Mouse (Mus musculus) heart, postnatal 14 days (tissue): ENCODE results near the gene Nhlrc2. TPM values are rescaled to one million over a fixed set of nuclear protein-coding genes. Genes with fewer than 3 reads are reported as not detected.
"Not testable (repeated sequence)": the region's sequence is repeated elsewhere in the genome, so short reads cannot be mapped to it uniquely, and the experiment has no call there.

Source experiments
- DNase-seq, 2 experiments: peaks; one replicate each; pipeline ENCODE4 v3.0.0; 2021 to 2022
- intact Hi-C: fragments of 180-260 bp; cut with DNase I; formaldehyde crosslinking; loops from one replicate; pipeline ENCODE4 v1.15.1; 2025
- long read RNA-seq, 2 experiments: library from polyadenylated mRNA; stranded (forward); transcript quantifications; one replicate each; pipeline ENCODE4 v2.0.0; 2021
- total RNA-seq, 2 experiments: library from RNA; stranded (reverse); gene quantifications; 2 replicates each; pipeline ENCODE4 v1.2.3; 2021

The Nhlrc2 gene
- total RNA-seq: 10 to 100 TPM; 24.4 to 25.1 TPM
- long read RNA-seq, experiment 1, full-length matches to known transcripts: 12 of 21 reads
- long read RNA-seq, experiment 1, partial matches to known transcripts: 3 of 21 reads
- long read RNA-seq, experiment 1, other reads (novel, unspliced or antisense): 6 of 21 reads
- long read RNA-seq, experiment 2, full-length matches to known transcripts: 4 of 15 reads
- long read RNA-seq, experiment 2, partial matches to known transcripts: 3 of 15 reads
- long read RNA-seq, experiment 2, other reads (novel, unspliced or antisense): 8 of 15 reads

GRCm38 (mm10) chr19:56548230-56549032 lies at the start of gene Nhlrc2:
Gene Nhlrc2, plus strand, starts transcription at chr19:56548261.
- intact Hi-C loops: no loop called here

DNA sequence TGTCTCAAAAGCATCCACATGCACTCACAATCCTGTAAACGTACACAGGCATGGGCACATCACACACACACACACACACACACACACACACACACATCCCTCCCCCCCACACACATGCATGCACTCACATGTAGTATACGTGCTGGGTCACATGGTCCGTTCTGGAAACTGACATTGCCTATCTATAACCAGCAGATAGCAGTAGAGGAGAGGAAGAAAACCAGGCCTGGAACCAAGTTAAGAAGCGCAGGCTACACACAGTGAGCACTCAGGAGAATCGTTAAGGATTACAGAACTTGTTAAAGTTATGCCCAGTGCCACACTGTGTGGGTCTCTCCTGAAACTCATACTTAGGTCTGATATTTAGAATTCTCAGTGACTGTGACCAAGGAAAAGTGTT lies 45.0 kb upstream of the Nhlrc2 start:
- DNase-seq, intact Hi-C loops: not testable (repeated sequence)

More at GRCm38 (mm10) chr19:56548230-56549032, at the start of gene Nhlrc2:
- peak; percentile 89 to 91 for DNase-seq

DNA sequence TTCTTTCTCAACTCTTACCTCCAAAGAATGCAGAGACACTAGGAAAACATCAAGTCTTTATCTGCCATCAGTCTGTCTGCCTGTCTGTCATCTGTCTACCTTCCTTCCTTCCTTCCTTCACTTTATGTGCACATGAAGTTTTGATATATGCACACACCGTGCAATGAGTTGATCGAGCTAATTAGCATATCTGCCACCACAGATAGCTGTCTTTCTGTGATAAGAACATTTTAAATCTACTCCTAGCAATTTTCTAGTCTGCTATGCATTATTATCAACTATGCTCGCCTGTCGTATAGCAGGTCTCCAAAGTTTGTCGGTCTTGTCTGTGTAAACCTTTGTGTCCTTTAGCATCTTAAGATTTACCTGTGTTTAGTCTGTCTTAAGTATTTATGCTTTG lies 44.5 kb upstream of the Nhlrc2 start:
- DNase-seq, intact Hi-C loops: not testable (repeated sequence)

- intact Hi-C loops, DNase-seq: not testable (repeated sequence)
Measured at GRCm38 (mm10) chr19:56511207-56511606, 36.9 kb upstream of the Nhlrc2 start.

- intact Hi-C loops, DNase-seq: not testable (repeated sequence)
Measured at GRCm38 (mm10) chr19:56513527-56513926, 34.5 kb upstream of the Nhlrc2 start.

DNA sequence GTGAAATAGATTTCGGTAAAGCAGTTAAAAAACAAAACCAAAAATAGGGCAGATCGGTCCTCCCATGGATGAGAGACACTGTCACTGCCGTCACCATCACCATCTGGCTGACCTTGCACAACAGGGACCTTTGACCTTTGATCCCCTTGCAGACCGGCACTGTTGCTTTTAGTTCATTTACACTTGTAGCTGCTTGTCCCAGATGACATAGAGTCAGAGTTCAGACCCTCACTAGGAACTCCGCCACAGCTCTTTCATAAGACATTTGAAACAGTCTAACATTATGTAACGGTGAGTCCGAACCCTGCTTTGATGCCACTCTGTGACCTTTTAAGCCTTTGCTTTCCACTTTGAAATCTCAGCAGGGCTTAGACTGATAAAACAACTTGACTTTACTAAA lies 28.7 kb upstream of the Nhlrc2 start:
- DNase-seq, intact Hi-C loops: not testable (repeated sequence)

DNA sequence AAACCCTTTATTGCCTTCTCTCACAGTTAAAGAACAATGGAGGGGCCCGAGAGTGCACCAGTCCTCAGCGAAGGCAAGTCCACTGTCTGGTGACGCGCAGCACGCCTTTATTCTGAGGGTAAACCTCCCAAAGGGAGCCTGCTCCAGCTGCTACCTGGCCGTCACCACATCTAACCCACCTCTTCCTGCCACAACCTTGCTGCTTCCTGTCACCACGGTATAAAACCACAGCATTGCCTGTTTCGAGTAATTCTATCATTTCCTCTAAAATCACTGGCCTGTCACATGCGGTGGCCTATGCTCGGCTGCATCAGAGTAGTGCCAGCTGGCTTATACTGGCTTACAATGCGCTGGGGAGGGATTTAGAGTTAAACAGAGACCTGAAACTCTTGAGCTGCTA lies 17.5 kb upstream of the Nhlrc2 start:
- intact Hi-C loops: not testable (repeated sequence)

GRCm38 (mm10) chr19:56531251-56531650 lies 16.8 kb upstream of the Nhlrc2 start:
- DNase-seq: no peak
- intact Hi-C loops: no loop called here

More for the DNA sequence above, 17.5 kb upstream of the Nhlrc2 start:
- not testable (repeated sequence) for DNase-seq

- DNase-seq: peak; percentile 10 to 39
- intact Hi-C loops: no loop called here
Measured at GRCm38 (mm10) chr19:56533291-56534071, 14.6 kb upstream of the Nhlrc2 start.

- no peak for DNase-seq
- intact Hi-C loops: no loop called here
Measured at GRCm38 (mm10) chr19:56534337-56534736, 13.7 kb upstream of the Nhlrc2 start.

GRCm38 (mm10) chr19:56535064-56535463 lies 13.0 kb upstream of the Nhlrc2 start:
- no peak for DNase-seq
- intact Hi-C loops: no loop called here

GRCm38 (mm10) chr19:56535765-56536164 lies 12.3 kb upstream of the Nhlrc2 start:
- intact Hi-C loops: no loop called here
- no peak for DNase-seq

GRCm38 (mm10) chr19:56543320-56543719 lies 4.7 kb upstream of the Nhlrc2 start:
- DNase-seq: no peak
- intact Hi-C loops: no loop called here

- peak; percentile 29 to 42 for DNase-seq
Measured at GRCm38 (mm10) chr19:56544681-56545388, 3.2 kb upstream of the Nhlrc2 start.

GRCm38 (mm10) chr19:56546031-56546430 lies 2.0 kb upstream of the Nhlrc2 start:
- intact Hi-C loops: no loop called here
- DNase-seq: no peak

More at GRCm38 (mm10) chr19:56544681-56545388, 3.2 kb upstream of the Nhlrc2 start:
- intact Hi-C loops: no loop called here

GRCm38 (mm10) chr19:56547456-56548229 lies 418 bp upstream of the Nhlrc2 start, which contains the start of gene Dclre1a:
Gene Dclre1a, minus strand, starts transcription at chr19:56548222.
- intact Hi-C loops: no loop called here
- DNase-seq: peak; percentile 73 to 75

- intact Hi-C loops: no loop called here
Measured at GRCm38 (mm10) chr19:56549033-56549680, 1.1 kb downstream of the Nhlrc2 start.

GRCm38 (mm10) chr19:56553177-56553576 lies 5.1 kb downstream of the Nhlrc2 start:
- no peak for DNase-seq
- intact Hi-C loops: no loop called here

More at GRCm38 (mm10) chr19:56549033-56549680, 1.1 kb downstream of the Nhlrc2 start:
- no peak for DNase-seq

GRCm38 (mm10) chr19:56555972-56556371 lies 7.9 kb downstream of the Nhlrc2 start:
- peak; percentile 32 to 44 for DNase-seq
- intact Hi-C loops: no loop called here
